Mouse (Mus musculus): ENCODE measurements around the gene Cyp4a32. TPM values are rescaled to one million over a fixed set of nuclear protein-coding genes. Genes with fewer than 3 reads are reported as not detected.
"Not testable (repeated sequence)": the region's sequence is repeated elsewhere in the genome, so short reads cannot be mapped to it uniquely, and the experiment has no call there.

Cyp4a32 gene
- polyA plus RNA-seq (2012; rRNA removed) = not detected in 2 replicates

DNA sequence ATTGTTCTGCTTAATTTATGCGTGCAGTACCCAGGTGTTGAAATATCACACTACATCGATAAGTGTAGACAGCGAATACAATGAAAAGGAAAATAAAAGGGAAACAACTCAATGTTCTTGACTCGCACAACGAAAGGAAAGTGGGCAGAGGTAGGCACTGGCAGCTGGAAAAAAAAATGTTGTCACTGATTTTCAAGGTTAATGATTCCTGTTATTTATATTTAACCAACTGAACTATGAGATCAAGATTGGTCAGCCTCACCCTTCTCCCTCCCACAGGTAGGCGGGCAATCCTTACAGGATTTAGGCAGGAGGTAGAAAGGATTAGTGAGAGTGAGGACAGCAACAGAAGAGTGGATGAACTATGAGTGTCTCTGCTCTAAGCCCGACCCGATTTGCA, at the start of gene Cyp4a32:
Gene Cyp4a32 (plus strand): TSS at position 359 of the 400 bp plus-strand sequence.
- not testable (repeated sequence) for DNase-seq (ENCODE audit: extremely low spot score in 1 of 2, low spot score in 1 of 2)

DNA sequence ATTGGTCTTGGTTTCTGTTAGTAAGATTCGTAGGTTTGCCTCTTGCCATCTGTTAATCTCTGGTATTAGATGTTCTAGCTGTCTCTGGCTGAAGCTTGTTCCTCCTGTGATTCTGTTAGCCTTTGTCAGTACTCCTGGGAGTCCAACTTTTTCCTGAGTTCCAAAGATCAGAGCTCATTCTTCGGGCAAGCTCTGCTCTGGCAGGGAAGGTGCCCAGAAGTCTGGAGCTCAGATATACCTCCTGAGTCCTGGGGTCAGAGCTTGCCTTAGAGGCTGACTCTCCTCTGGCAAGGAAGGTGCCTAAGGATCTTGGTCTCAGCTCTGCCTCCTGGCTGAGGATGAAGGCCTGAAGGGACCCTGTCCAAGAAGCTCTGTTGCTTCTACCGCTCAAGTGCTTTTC, 48.0 kb upstream of the Cyp4a32 start:
- no peak for DNase-seq (ENCODE audit: extremely low spot score in 1 of 2, low spot score in 1 of 2)

DNA sequence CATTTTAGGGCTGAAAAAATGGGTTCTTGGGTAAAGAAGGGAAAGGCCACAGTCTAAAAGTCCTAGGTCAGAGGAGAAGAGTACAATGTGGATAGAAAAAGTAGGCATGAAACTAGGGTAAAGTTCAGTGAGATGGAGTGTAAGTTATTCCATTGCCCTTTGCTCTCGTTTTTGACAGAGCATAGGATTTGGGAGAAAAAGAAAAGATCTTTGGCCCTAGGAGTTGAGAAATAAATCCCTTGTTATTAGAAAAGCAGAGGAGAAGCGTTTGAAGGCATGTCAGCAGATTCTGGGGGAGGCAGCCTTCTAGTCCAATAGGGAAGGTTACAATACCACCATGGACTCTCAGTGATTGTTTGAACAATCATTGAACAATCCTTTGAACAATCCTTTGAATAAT, 45.3 kb upstream of the Cyp4a32 start:
- DNase-seq (ENCODE audit: extremely low spot score in 1 of 2, low spot score in 1 of 2) = no peak

DNA sequence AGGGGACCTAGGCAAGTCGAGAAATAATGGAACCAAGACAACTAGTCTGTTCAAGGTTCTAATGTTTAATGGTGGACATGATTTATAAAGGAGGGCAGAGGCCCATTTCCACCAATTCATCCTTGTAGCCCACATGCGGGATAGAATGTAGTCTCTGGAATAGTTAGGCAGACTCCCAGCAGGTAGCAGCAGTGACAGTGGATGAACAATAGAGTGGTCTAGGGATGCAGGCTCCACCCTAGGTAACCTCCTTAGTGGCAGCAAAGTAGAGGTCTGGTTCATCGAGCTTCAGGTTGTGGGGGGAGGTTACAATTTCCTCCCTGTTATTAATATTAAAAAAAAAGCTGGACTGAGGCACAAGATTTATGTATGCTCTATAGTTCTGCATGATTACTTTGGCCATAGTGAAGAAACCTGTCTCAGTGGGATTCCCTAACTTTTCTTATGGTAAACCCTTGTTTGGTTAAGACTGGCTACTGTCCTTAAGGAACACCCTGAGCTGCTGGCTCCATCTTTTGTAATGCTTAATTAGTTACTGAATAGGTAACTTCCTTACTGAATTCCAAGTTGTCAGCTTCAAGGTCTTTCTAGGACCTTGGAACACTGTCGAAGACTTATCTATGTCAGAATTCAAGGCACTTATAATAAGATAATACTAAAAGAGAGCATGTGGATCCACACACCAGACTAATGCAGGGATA, 42.8 kb upstream of the Cyp4a32 start:
- DNase-seq (ENCODE audit: extremely low spot score in 1 of 2, low spot score in 1 of 2) = no peak

DNA sequence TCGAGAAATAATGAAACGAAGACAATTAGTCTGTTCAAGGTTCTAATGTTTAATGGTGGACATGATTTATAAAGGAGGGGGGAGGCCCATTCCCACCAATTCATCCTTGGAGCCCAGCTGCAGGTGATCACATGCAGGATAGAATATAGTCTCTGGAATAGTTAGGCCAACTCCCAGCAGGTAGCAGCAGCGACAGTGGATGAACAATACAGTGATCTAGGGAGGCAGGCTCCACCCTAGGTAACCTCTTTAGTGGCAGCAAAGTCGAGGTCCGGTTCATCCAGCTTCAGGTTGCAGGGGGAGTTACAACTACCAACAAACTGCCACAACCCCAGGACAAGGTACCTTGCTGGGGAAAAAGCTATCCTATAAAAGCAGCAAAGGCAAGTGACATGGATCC, 39.5 kb upstream of the Cyp4a32 start:
- DNase-seq (ENCODE audit: extremely low spot score in 1 of 2, low spot score in 1 of 2) = not testable (repeated sequence)

DNA sequence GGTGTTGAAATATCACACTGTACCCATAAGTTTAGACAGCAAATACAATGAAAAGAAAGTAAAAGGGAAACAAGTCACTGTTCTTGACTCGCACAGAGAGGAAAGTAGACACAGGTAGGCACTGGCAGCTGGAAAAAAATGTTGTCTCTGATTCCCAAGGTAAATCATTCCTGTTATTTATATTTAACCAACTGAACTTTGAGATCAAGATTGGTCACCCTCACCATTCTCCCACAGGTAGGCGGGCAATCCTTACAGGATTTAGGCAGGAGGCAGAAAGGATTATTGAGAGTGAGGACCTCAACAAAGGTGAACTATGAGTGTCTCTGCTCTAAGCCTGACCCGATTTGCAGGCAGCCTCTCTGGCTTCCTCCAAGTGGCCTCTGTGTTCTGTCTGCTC, 37.4 kb upstream of the Cyp4a32 start, which contains the start of gene Cyp4a31:
Gene Cyp4a31 (plus strand): TSS at position 249 of the 400 bp plus-strand sequence.
- DNase-seq (ENCODE audit: extremely low spot score in 1 of 2, low spot score in 1 of 2) = no peak

DNA sequence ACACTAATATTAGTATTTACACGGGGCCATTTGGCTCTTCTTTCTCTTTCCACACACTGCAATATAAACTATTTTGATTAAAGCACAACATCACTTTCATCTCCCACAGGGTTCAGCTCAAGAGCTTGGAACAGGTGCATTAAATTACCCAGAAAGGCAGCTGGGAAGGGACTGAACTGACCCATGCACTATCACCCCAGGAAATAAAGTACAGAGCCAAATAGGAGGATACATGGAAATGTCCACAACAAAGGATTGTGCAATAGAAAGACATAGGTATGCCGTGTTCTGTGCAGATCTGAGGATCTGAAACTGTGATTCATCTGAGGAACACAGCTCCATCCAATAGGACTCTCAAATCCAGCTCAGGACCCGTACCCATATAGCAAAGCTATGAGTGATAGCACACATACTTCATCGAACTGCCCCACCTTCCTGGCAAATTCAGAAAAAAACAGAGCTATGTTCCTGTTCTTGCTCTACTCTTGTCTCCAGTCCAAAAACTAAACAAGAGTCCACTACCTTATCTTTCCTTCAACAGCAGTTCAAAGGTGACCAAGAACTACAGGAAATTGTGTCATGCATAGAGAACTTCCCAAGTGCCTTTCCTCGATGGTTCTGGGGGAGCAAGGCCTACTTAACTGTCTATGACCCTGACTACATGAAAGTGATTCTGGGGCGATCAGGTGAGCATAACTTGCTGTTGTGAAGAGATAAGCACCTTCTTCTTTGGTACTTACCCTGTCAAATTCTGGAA, 36.1 kb upstream of the Cyp4a32 start:
- DNase-seq (ENCODE audit: extremely low spot score in 1 of 2, low spot score in 1 of 2) = not testable (repeated sequence)

DNA sequence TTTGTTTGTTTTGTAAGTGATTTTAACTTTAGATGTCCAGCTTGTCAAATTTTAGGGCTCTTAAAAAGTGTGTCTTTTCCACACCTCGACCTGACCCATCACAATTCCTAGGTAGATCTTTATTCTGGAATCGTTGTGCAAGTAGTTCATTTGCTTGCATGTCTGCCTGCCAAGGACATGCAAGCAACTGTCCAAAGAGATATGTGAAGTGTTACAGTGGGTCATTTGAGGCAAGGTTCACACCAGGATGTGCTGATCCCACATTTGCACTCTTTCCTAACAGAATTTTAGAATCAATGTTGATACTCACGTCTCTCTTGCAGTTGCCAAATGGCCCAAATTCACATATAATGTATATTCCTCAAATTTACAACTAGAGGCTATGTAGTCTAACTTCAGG, 25.5 kb upstream of the Cyp4a32 start:
- DNase-seq (ENCODE audit: extremely low spot score in 1 of 2, low spot score in 1 of 2) = no peak

DNA sequence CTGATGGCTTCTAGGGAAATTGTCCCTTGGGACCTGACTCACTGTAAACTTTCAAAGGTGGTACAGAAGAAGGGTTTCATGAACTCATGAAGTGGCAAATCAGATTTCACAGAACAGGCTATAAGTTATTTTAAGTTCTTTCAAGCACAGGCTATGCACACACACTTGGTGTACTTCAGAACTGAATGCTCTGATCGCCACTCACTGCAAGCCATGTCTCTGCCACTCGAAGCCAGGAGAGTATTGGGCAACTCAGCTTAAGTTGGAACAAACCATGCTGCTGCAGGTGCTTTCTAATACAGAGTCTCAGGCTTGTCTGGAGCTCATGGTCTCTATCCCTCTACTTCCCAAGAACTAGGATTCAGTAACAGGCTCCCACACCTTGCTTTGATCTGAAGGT, 25.0 kb upstream of the Cyp4a32 start:
- no peak for DNase-seq (ENCODE audit: extremely low spot score in 1 of 2, low spot score in 1 of 2)

DNA sequence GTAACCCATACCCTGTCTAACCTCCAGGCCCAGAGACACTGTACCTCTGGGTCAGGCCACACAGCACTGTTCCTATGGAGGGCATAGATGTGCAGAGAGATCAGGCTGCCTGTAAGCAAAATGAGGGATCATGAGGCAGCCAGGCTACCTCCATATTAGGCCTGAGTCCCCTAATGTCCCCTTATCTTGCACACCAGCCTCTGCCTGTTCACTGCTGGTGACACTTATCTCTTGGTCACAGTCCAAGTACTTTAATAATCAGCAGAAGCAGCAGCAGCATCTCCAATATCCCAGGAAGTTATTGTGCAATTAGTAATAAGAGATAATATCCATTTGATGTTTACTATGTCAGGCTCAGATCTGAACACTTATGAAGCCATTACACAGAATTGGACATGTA, 17.7 kb upstream of the Cyp4a32 start:
- no peak for DNase-seq (ENCODE audit: extremely low spot score in 1 of 2, low spot score in 1 of 2)

DNA sequence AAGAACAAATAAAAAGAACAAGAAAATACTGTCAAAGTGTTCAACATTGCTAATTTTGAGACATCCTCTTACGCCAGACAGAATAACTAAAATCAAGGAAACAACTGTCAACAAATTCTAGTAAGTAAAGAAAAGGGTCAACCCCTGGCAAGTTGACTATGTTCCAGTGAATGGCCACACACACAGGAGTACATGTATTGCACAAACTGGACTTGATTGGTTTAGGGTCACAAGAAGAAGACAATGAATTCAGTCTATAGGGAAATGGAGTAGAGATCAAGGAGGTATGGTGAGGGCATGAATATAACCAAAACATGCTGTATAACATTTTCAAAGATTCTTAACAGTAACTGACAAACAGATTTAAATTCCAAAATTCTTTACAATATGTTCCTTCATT, 4.4 kb upstream of the Cyp4a32 start:
- no peak for DNase-seq (ENCODE audit: extremely low spot score in 1 of 2, low spot score in 1 of 2)

DNA sequence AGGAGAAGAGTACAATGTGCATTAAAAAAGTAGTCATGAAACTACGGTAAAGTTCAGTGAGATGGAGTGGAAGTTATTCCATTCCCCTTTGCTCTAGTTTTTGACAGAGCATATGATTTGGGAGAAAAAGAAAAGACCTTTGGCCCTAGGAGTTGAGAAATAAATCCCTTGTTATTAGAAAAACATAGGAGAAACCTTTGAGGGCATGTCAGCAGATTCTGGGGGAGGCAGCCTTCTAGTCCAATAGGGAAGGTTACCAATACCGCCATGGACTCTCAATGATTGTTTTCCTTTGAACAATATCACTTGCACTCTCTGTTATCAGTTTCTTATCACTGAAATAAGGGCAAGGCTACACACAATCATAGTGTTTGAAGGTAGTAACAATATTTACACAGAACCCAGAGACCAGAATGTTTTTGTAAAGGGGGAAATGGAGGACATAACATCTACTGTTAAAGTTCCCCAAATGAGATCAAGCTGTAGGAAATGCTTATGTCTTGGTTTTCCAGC, 3.9 kb upstream of the Cyp4a32 start:
- no peak for DNase-seq (ENCODE audit: extremely low spot score in 1 of 2, low spot score in 1 of 2)

DNA sequence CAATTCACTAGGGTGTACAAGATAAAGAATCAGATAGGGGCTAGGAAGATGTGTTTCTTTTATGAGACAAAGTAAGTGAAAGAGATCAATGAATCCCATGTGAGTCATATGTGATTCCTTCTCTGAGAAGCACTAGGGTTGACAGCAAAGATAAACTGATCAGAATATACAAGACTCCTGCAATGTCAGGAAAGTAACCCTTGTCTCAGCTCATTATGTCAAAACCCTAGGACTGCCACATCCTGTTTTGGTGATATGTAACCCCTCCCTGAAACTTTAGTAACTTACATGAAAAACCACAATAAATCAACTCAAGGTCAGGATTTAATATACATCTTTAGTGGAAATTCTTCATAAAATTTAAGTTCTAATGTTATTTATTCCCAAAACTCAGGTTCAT, 13.2 kb downstream of the Cyp4a32 start:
- no peak for DNase-seq (ENCODE audit: extremely low spot score in 1 of 2, low spot score in 1 of 2)

DNA sequence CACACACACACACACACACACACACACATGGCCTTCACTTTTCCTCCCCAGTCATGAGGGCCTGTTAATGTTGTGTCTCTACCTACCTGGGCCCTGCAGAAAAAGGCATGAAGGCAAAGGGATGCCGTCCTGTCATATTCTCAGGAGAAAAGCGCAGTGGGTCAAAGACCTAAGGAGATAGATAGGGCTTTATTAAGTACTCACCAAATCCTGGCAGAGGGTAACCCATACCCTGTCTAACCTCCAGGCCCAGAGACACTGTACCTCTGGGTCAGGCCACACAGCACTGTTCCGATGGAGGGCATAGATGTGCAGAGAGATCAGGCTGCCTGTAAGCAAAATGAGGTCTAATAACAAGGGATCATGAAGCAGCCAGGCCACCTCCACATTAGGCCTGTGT, 24.8 kb downstream of the Cyp4a32 start:
- not testable (repeated sequence) for DNase-seq (ENCODE audit: extremely low spot score in 1 of 2, low spot score in 1 of 2)

DNA sequence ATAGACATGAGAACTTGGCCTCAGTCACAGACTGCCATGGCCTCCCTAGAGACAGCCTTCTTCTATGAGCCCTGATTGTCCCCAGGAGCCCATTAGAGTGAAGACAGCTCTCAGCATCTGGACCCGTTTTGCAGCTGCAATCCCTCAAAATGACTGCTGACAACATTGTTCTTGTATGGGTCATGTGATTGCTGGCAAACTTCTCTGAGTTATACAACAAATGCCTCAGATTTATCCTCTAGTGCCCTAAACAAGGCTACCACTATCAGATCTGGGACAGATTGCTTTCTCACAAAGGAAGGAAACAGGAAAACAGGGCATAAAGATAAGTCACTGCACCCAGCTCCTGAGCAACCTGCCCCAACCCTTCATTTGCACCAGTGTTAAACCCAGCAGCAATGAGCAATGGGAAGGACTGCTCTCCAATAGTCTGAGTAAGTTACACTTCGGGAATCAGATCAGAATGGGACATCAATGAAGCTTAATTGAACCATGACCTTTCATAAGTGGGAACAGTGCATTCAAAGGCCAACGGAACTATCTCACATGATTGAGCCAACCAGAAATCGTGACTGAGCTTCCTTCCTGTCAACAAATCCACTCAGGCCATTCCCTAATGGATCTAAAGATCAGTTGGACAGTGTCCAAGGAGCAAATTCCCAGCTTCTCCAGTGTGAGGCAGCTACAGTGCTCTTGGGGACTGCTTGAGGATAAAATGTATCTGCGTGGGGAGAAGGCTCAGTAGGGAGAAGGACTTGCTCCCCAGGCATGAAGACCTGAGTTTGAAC, 42.4 kb downstream of the Cyp4a32 start:
- DNase-seq (ENCODE audit: extremely low spot score in 1 of 2, low spot score in 1 of 2) = no peak

DNA sequence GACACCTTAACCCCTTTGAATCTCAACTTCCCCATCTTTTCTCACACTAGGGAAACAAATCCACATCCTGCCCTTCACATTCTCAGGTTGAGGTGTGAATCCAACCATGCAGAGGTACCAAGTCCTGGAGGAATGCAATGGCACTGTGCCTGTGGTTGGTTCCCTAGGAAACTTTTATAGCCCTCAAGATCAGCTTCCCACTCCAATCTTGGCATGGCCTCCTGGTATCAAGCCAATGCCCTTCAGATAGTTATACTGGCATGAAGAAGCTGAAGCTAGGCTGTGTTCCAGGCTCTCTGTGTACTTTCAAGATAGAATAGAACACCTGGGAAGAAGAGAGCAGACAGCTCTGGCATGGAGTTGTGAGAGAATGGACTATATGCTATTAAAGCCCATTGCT, 44.6 kb downstream of the Cyp4a32 start:
- DNase-seq (ENCODE audit: extremely low spot score in 1 of 2, low spot score in 1 of 2) = no peak

DNA sequence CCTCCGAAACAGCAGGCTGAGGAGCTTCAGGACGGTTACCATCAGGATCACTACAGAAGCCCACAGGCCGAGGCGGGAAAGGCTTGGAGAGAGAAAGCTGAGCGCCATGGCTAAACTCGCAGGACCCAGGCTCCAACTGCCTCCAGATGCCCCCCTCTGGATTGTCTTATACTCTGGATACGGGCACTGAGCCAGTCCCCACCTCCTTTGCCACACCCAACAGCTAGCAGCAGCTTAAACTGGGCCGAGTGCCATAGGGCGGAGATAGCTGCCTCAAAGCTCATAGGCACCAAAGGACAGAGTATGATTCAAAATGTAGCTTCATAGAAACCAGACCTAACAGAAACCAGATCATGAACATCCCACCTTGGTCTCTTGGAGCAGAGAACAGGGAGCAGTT, 46.8 kb downstream of the Cyp4a32 start, which contains the start of gene Cyp4b1:
Gene Cyp4b1 (minus strand): TSS at position 144 of the 400 bp plus-strand sequence.
- DNase-seq (ENCODE audit: extremely low spot score in 1 of 2, low spot score in 1 of 2) = no peak

DNA sequence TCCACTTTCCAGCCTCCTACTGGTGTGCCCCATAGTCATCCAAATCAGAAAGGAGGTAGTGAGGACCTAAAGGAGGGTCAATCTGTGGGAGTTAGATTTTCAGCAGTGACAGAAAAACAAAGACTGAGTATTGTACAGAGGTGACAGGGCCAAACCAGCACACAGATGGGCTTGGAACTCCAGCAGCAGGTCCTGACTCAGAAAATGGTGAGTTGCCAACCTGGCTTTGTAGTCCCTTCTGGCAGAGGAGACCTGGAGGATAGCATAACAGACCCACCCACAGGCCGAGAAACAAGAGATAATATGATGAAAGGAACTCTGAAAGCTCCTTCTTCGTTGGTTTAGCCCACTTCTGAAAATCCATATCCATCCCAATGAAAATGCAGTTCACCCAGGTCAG, 48.0 kb downstream of the Cyp4a32 start:
- DNase-seq (ENCODE audit: extremely low spot score in 1 of 2, low spot score in 1 of 2) = no peak

DNA sequence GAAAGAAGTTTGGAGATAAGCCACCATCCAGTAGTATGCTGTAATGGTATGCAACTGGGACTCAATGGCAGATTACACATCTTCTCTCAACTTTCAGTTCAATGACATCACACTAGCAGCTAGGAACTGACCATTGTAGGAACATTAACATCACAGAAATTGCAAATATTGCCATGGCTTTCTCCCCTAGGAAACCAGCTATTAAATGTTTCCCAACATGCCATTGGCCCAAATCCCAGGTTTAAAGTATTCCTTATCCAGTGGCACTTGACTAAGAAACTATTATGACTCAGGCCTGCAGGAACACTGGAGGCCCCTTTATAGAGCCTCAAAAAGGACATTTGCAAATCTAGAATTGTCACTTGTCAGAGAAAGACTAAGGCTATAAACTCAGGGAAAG, 48.6 kb downstream of the Cyp4a32 start:
- DNase-seq (ENCODE audit: extremely low spot score in 1 of 2, low spot score in 1 of 2) = no peak

DNA sequence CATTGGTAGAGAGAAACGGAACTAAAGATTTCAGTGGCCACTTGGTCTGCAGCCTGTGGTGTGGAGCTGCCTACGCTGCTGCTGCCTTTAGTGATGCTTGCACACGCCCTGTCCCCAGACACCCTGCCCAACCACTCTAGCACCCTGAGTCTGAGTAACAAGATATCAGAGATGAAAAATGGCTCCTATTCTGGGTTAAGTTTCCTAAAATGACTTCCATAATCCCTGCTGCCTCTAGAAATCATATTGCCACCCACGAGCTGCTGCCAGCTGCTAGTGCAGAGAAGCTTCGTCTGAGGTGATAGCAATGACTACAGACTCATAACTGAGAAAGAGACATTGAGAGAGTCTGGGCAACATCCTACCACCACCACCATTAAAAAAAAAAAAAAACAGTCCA, 50.1 kb downstream of the Cyp4a32 start:
- peak; percentile 49 to 75 for DNase-seq (ENCODE audit: extremely low spot score in 1 of 2, low spot score in 1 of 2)
